In genomic region chr11:111971001-111971400, GRCm38 (mm10) we compare ENCODE assay signal across 24 mouse cellular contexts.
DNase-seq lines count a peak whose midpoint lies in the region; ATAC-seq and TF ChIP-seq lines count a peak whose summit lies in the region.
"Had no signal": no experiment of that assay in that cellular context is flagged by ENCODE, and none has a peak within 500 bp of the region (broad histone marks: within the 10 kb centered on the region; RNA-seq: fewer than 3 reads in every experiment).

No protein-coding gene starts in this region.

- WGBS in liver, adult 2 months, result 18% methylated on average over 4 of the region's 4 CpGs
- WGBS in lung, embryonic 14.5 days, result 19% methylated on average over 4 of the region's 4 CpGs
- 16% methylated on average over 4 of the region's 4 CpGs for WGBS in lung, postnatal 0 days

- no peaks in the 10 kb centered on the region for H3K79me2 ChIP-seq in liver, adult 2 months (ENCODE audit: control insufficient read depth, insufficient read depth, low read length)

- peak; percentile 87 for DNase-seq in liver, adult 2 months (ENCODE audit: extremely low read depth, low read depth, low spot score)
- DNase-seq in liver, result no peak
- peak; percentile 31 for DNase-seq in lung, embryonic 14.5 days
- no peak for DNase-seq in lung, postnatal 14 days
- peak; percentile 25 for DNase-seq in lung, postnatal 0 days (ENCODE audit: low spot score)
- no peak for DNase-seq in lung, postnatal 10 days
- DNase-seq: adrenal gland, adult 8-10 months; adrenal gland, postnatal 14 days; adrenal gland, postnatal 36 days; B cell, adult 2 months; cerebellum, adult 11-12 months; cerebellum, adult 2 months; cerebellum, adult 9-10 months; cerebellum, postnatal 10 days; cerebellum, postnatal 25 days had no signal

- TF ChIP-seq EP300 in lung, postnatal 0 days (IDR thresholded peaks at IDR 0.05), result no peak

- H3K27ac ChIP-seq in liver, adult 2 months (replicated peaks; ENCODE audit: insufficient read depth, low read depth, low read length), result no peak overlapping the region
- H3K27ac ChIP-seq in lung, embryonic 14.5 days (ENCODE audit: low read depth), result no peak overlapping the region
- H3K27ac ChIP-seq in lung, postnatal 0 days (ENCODE audit: low read length), result no peak overlapping the region
- H3K27ac ChIP-seq: embryonic facial prominence, embryonic 10.5 days; embryonic facial prominence, embryonic 12.5 days; forebrain, embryonic 13.5 days; forebrain, embryonic 15.5 days had no signal

- no peaks in the 10 kb centered on the region for H3K27me3 ChIP-seq in liver, adult 2 months (ENCODE audit: control insufficient read depth, insufficient read depth, low read length)
- no peaks in the 10 kb centered on the region for H3K27me3 ChIP-seq in lung, embryonic 14.5 days (ENCODE audit: insufficient read depth, low read length)
- no peaks in the 10 kb centered on the region for H3K27me3 ChIP-seq in lung, postnatal 0 days (replicated peaks; ENCODE audit: insufficient read depth, low read length)
- H3K27me3 ChIP-seq: CH12.LX; embryonic facial prominence, embryonic 12.5 days; forebrain, embryonic 13.5 days; forebrain, embryonic 15.5 days had no signal

- H3K4me3 ChIP-seq in liver, adult 2 months (ENCODE audit: insufficient read depth, low read depth, low read length), result no peak overlapping the region
- no peak overlapping the region for H3K4me3 ChIP-seq in lung, embryonic 14.5 days (ENCODE audit: low read depth, low read length)
- no peak overlapping the region for H3K4me3 ChIP-seq in lung, postnatal 0 days (ENCODE audit: low read depth, low read length)
- H3K4me3 ChIP-seq: embryonic facial prominence, embryonic 10.5 days; embryonic facial prominence, embryonic 12.5 days; forebrain, embryonic 13.5 days; forebrain, embryonic 15.5 days had no signal

- H3K9ac ChIP-seq in liver, adult 2 months (ENCODE audit: low read depth, low read length), result no peak overlapping the region
- H3K9ac ChIP-seq in lung, embryonic 14.5 days, result no peak overlapping the region
- H3K9ac ChIP-seq in lung, postnatal 0 days (replicated peaks; ENCODE audit: low read depth), result no peak overlapping the region
- H3K9ac ChIP-seq: embryonic facial prominence, embryonic 12.5 days; forebrain, embryonic 13.5 days; forebrain, embryonic 15.5 days had no signal

- peak; percentile 56; the same call in 1 of the 2 replicates for ATAC-seq in lung, embryonic 14.5 days (ENCODE audit: insufficient read depth)
- peak; percentile 47 for ATAC-seq in lung, postnatal 0 days
- ATAC-seq: activated CD4-positive, CD25-positive, alpha-beta regulatory T cell, adult 4 months; CD4-positive, CD25-positive, alpha-beta regulatory T cell, adult 4 months; forebrain, embryonic 13.5 days; forebrain, embryonic 15.5 days; Patski had no signal

- TF ChIP-seq CTCF in liver, adult 2 months (IDR thresholded peaks at IDR 0.05; ENCODE audit: low read depth, low read length), result no peak
- no peak for TF ChIP-seq CTCF in lung, embryonic 14.5 days (IDR thresholded peaks at IDR 0.05; ENCODE audit: low read depth)
- no peak for TF ChIP-seq CTCF in lung, postnatal 0 days (IDR thresholded peaks at IDR 0.05)

- TF ChIP-seq POLR2A in liver, adult 2 months (IDR thresholded peaks at IDR 0.05; ENCODE audit: extremely low read depth, insufficient read depth, low read length), result no peak

- no peaks in the 10 kb centered on the region for H3K9me3 ChIP-seq in lung, embryonic 14.5 days (ENCODE audit: low read depth, low read length)
- no peaks in the 10 kb centered on the region for H3K9me3 ChIP-seq in lung, postnatal 0 days (ENCODE audit: low read length)
- H3K9me3 ChIP-seq: embryonic facial prominence, embryonic 10.5 days; embryonic facial prominence, embryonic 12.5 days; forebrain, embryonic 13.5 days; forebrain, embryonic 15.5 days; G1E had no signal

- peaks cover 8% of the 10 kb centered on the region; the same call in 1 of the 2 replicates for H3K4me1 ChIP-seq in liver, adult 2 months (ENCODE audit: control insufficient read depth, insufficient read depth, low read length)
- H3K4me1 ChIP-seq in lung, embryonic 14.5 days (ENCODE audit: insufficient read depth), result no peaks in the 10 kb centered on the region; the same call in 1 of the 2 replicates
- H3K4me1 ChIP-seq in lung, postnatal 0 days (ENCODE audit: insufficient read depth, low read depth, low read length), result no peaks in the 10 kb centered on the region; the same call in 1 of the 2 replicates
- H3K4me1 ChIP-seq: embryonic facial prominence, embryonic 10.5 days; embryonic facial prominence, embryonic 12.5 days; forebrain, embryonic 13.5 days; forebrain, embryonic 15.5 days had no signal

- H3K4me2 ChIP-seq in lung, embryonic 14.5 days, result no peak overlapping the region
- H3K4me2 ChIP-seq in lung, postnatal 0 days (replicated peaks; ENCODE audit: low read depth, low read length), result no peak overlapping the region
- H3K4me2 ChIP-seq: embryonic facial prominence, embryonic 12.5 days; forebrain, embryonic 13.5 days; forebrain, embryonic 15.5 days had no signal

- no peaks in the 10 kb centered on the region for H3K36me3 ChIP-seq in liver, adult 2 months (ENCODE audit: control insufficient read depth, insufficient read depth, low read length)
- H3K36me3 ChIP-seq in lung, embryonic 14.5 days (ENCODE audit: insufficient read depth), result no peaks in the 10 kb centered on the region
- no peaks in the 10 kb centered on the region for H3K36me3 ChIP-seq in lung, postnatal 0 days (ENCODE audit: insufficient read depth, low read length)
- H3K36me3 ChIP-seq: embryonic facial prominence, embryonic 10.5 days; embryonic facial prominence, embryonic 12.5 days; forebrain, embryonic 15.5 days; G1E had no signal

Comparison
In these comparisons a context has a peak if more than half of its experiments do, and no peak if none do; other contexts are left out.
1. DNase-seq: peak in liver, adult 2 months (single experiment), lung, embryonic 14.5 days (single experiment) and lung, postnatal 0 days (single experiment); none in liver (single experiment), lung, postnatal 14 days (single experiment) and lung, postnatal 10 days (single experiment).